Mouse (Mus musculus): Measurements from ENCODE around the gene Tbx20.

DNA sequence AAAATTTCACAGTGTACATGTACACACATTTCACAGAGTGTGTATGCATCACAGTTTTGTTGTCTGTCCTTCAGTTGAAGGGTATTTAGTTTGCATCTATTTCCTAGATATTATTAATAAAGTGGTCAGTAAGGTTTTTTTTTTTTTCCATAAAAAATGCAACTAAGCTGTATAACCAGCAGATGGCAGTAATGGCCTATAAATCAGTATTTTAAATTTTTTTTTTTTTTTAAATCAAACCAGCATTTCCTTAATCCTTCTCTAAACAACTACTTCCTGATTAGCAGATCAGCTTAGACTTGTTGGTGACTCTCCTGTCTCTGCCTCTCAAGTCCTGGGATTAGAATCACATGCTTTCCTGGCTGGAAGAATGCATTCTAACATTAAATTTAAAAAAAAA, 72.9 kb downstream of the Tbx20 start:
- TF ChIP-seq CTCF (IDR thresholded peaks at IDR 0.05; ENCODE audit: extremely low read depth, insufficient read length, insufficient replicate concordance, low read depth, low read length) (no peak), POLR2A (IDR thresholded peaks at IDR 0.05; ENCODE audit: low read depth, low read length) (no peak)

Measured in small intestine, adult 2 months (tissue).